Mouse (Mus musculus): ENCODE measurements around the gene Nop58. TPM values are rescaled to one million over a fixed set of nuclear protein-coding genes. Genes with fewer than 3 reads are reported as not detected.
A peak's percentile ranks its signal among the peaks of the same experiment; 100 is the strongest.

The Nop58 gene
- total and polyA plus RNA-seq, 3 experiments, result 297 to 752 (median 523) TPM

DNA sequence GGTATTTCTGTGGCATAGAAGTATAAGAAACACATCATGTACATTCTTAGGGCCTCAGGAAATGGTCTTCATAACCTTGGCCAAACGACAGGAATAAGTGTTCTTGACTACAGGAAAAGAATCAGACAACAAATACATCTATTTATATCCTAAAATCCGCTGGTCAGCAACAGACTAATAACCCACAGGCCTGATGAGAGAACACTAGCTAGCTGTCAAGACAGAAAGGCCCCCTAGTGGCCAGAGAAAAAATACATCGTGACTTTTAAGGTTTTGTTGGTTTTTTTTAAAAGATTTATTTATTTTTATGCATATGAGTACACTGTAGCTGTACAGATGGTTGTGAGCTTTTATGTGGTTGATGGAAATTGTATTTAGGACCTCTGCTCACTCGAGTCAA is 35.1 kb downstream of the Nop58 start:
- peaks cover 22 to 56% of the 10 kb centered on the region in 2 experiments for H3K36me3 ChIP-seq (replicated peaks in 1 of 2; ENCODE audit: control insufficient read depth in 1 of 2, insufficient read depth in 1 of 2, low read length in 1 of 2)
- dilution Hi-C loops (cut with MboI; ENCODE audit: extremely low pct_ligation_motif_present, extremely low pct_unique_long_range_greater_than_20kb, low sequenced_read_pairs), result no loop called here

DNA sequence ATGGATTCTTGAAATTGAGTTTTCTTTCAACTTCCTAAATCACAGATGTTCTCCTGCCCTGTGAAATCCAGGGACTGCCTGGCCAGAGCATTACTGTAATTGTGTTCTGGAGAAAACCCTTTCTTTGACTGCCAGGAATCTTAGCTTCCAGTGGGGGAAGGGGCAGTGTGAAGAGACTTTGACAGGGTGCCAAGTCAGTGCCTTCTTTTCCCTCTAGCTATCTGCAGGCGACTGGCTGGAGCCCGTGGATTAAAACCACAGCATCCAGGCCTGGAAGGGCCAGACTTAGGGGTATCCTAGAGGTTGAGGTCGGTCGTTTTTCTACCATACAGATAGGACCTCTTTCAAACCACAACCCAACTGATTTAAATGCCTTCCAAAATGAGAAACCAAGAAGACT is 40.9 kb downstream of the Nop58 start:
- no peaks in the 10 kb centered on the region for H3K27me3 ChIP-seq (replicated peaks)
- no peak for DNase-seq (ENCODE audit: extremely low read depth)
- H3K27ac ChIP-seq (ENCODE audit: insufficient read depth, low read depth), result no peak overlapping the region
- H3K4me1 ChIP-seq (ENCODE audit: control insufficient read depth in 1 of 2, insufficient read depth in 2 of 2), result peaks cover 0 to 5% of the 10 kb centered on the region in 2 experiments; a peak in 1 of 4 replicates
- H3K4me2 ChIP-seq (ENCODE audit: insufficient read depth, low read depth, poor library complexity, severe bottlenecking), result no peak overlapping the region
- dilution Hi-C loops (cut with MboI; ENCODE audit: extremely low pct_ligation_motif_present, extremely low pct_unique_long_range_greater_than_20kb, low sequenced_read_pairs) (no loop called here), in situ Hi-C loops (cut with MboI; ENCODE audit: low pct_ligation_motif_present, low pct_unique_long_range_greater_than_20kb, low sequenced_read_pairs) (no loop called here)
- H3K79me2 ChIP-seq (replicated peaks; ENCODE audit: control insufficient read depth, extremely low read depth, insufficient read depth, poor library complexity, severe bottlenecking), result no peaks in the 10 kb centered on the region
- TF ChIP-seq RCOR1 (conservative IDR thresholded peaks at IDR 0.05; ENCODE audit: low read depth, low read length), result no peak
- TF ChIP-seq JUN (IDR thresholded peaks at IDR 0.05; ENCODE audit: insufficient read depth, low read depth, low read length), result no peak
- no peak for TF ChIP-seq PAX5 (IDR thresholded peaks at IDR 0.05; ENCODE audit: low read length)
- no peak for TF ChIP-seq ELF1 (IDR thresholded peaks at IDR 0.05; ENCODE audit: low read depth, low read length)
- no peak for TF ChIP-seq MAFK (IDR thresholded peaks at IDR 0.05; ENCODE audit: insufficient replicate concordance, low read length)
- no peak for TF ChIP-seq NELFE (IDR thresholded peaks at IDR 0.05; ENCODE audit: low read depth, low read length)
- no peak for TF ChIP-seq ZC3H11A (IDR thresholded peaks at IDR 0.05; ENCODE audit: low read depth, low read length)
- TF ChIP-seq TCF12 (IDR thresholded peaks at IDR 0.05; ENCODE audit: low read depth, low read length), result no peak
- TF ChIP-seq CHD2 (IDR thresholded peaks at IDR 0.05; ENCODE audit: low read length), result no peak
- TF ChIP-seq MAZ (IDR thresholded peaks at IDR 0.05; ENCODE audit: low read depth, low read length), result no peak
- no peak for TF ChIP-seq MYC (IDR thresholded peaks at IDR 0.05; ENCODE audit: low read depth, low read length)
- no peak for TF ChIP-seq KAT2A (IDR thresholded peaks at IDR 0.05; ENCODE audit: insufficient replicate concordance, low read length)
- TF ChIP-seq ETS1 (conservative IDR thresholded peaks at IDR 0.05; ENCODE audit: low read depth, low read length), result no peak
- TF ChIP-seq TBP (conservative IDR thresholded peaks at IDR 0.05; ENCODE audit: low read depth, low read length), result no peak
- TF ChIP-seq MAX (IDR thresholded peaks at IDR 0.05; ENCODE audit: low read length), result no peak
- no peak overlapping the region for H3K4me3 ChIP-seq (replicated peaks in 1 of 3; ENCODE audit: low read depth in 2 of 3, low read length in 2 of 3, poor library complexity in 1 of 3)
- H3K9ac ChIP-seq (ENCODE audit: insufficient read depth, low read depth), result no peak overlapping the region
- no peaks in the 10 kb centered on the region for H3K9me3 ChIP-seq (replicated peaks; ENCODE audit: low read length)
- peaks cover 5 to 11% of the 10 kb centered on the region in 2 experiments for H3K36me3 ChIP-seq (replicated peaks in 1 of 2; ENCODE audit: control insufficient read depth in 1 of 2, insufficient read depth in 1 of 2, low read length in 1 of 2)

More for the DNA sequence above, 35.1 kb downstream of the Nop58 start:
- DNase-seq (ENCODE audit: extremely low read depth), result peak; percentile 46
- in situ Hi-C loops (cut with MboI; ENCODE audit: low pct_ligation_motif_present, low pct_unique_long_range_greater_than_20kb, low sequenced_read_pairs), result no loop called here
- no peaks in the 10 kb centered on the region for H3K27me3 ChIP-seq (replicated peaks)
- TF ChIP-seq CTCF (conservative IDR thresholded peaks at IDR 0.05 in 1 of 2, IDR thresholded peaks at IDR 0.05 in 1 of 2; ENCODE audit: low read depth in 2 of 2, low read length in 2 of 2) (peak; percentile 52 to 64; a peak in 3 of 4 replicates), ZNF384 (IDR thresholded peaks at IDR 0.05; ENCODE audit: low read depth, low read length) (peak; percentile 50), BHLHE40 (IDR thresholded peaks at IDR 0.05; ENCODE audit: low read depth, low read length) (no peak)
- no peak overlapping the region for H3K4me2 ChIP-seq (ENCODE audit: insufficient read depth, low read depth, poor library complexity, severe bottlenecking)
- H3K4me3 ChIP-seq (replicated peaks in 1 of 3; ENCODE audit: low read depth in 2 of 3, low read length in 2 of 3, poor library complexity in 1 of 3), result no peak overlapping the region
- 0 out of 2 replicates have a peak, but pooled peaks cover 1% of the 10 kb centered on the region for H3K79me2 ChIP-seq (replicated peaks; ENCODE audit: control insufficient read depth, extremely low read depth, insufficient read depth, poor library complexity, severe bottlenecking)
- no peak overlapping the region for H3K9ac ChIP-seq (ENCODE audit: insufficient read depth, low read depth)
- H3K4me1 ChIP-seq (ENCODE audit: control insufficient read depth in 1 of 2, insufficient read depth in 2 of 2), result peaks cover 0 to 5% of the 10 kb centered on the region in 2 experiments; a peak in 1 of 4 replicates
- no peak overlapping the region for H3K27ac ChIP-seq (ENCODE audit: insufficient read depth, low read depth)
- no peaks in the 10 kb centered on the region for H3K9me3 ChIP-seq (replicated peaks; ENCODE audit: low read length)
